Mouse (Mus musculus) liver, embryonic 11.5 days (tissue): ENCODE measurements around the gene Rpa2. TPM values are rescaled to one million over a fixed set of nuclear protein-coding genes. Genes with fewer than 3 reads are reported as not detected.
A peak's percentile ranks its signal among the peaks of the same experiment; 100 is the strongest.

Experiments used
- ATAC-seq: fragments of 200-750 bp; cut with Nextera tagmentation; replicated peaks from 2 replicates; pipeline ENCODE4 v1.8.0; 2017; ENCODE audit warnings: moderate number of reproducible peaks, mild to moderate bottlenecking, moderate TSS enrichment, moderate library complexity; ENCODE audit not compliant: low FRiP score
- DNase-seq: peaks from one replicate; pipeline ENCODE4 v3.0.0-alpha.2; 2017; ENCODE audit warnings: low spot score
- H3K27ac ChIP-seq: fragments of 300-500 bp; sonication (generic); 2 replicates; pipeline ENCODE4 v1.5.1; 2014; ENCODE audit warnings: mild to moderate bottlenecking, low read depth, low read length, control low read depth
- H3K27me3 ChIP-seq: fragments of 300-500 bp; sonication (generic); replicated peaks from 2 replicates; pipeline ENCODE4 v1.6.1; 2014; ENCODE audit warnings: low read length, mixed read lengths; ENCODE audit not compliant: control insufficient read depth, insufficient read depth
- H3K36me3 ChIP-seq: fragments of 300-500 bp; sonication (generic); 2 replicates; pipeline ENCODE4 v1.6.1; 2014; ENCODE audit warnings: mild to moderate bottlenecking, low read length, moderate library complexity, mixed read lengths; ENCODE audit not compliant: control insufficient read depth, insufficient read depth
- H3K4me1 ChIP-seq: fragments of 300-500 bp; sonication (generic); replicated peaks from 2 replicates; pipeline ENCODE4 v1.6.1; 2014; ENCODE audit warnings: low read length, mixed read lengths; ENCODE audit not compliant: control insufficient read depth, insufficient read depth
- H3K4me2 ChIP-seq: fragments of 300-500 bp; sonication (generic); 2 replicates; pipeline ENCODE4 v1.6.1; 2014; ENCODE audit warnings: mild to moderate bottlenecking, control low read depth, moderate library complexity
- H3K4me3 ChIP-seq: fragments of 300-500 bp; sonication (generic); 2 replicates; pipeline ENCODE4 v1.5.1; 2014; ENCODE audit warnings: low read depth, low read length, control low read depth
- H3K9ac ChIP-seq: fragments of 300-500 bp; sonication (generic); 2 replicates; pipeline ENCODE4 v1.6.1; 2014; ENCODE audit warnings: low read depth, low read length, control low read depth
- H3K9me3 ChIP-seq: fragments of 300-500 bp; sonication (generic); 2 replicates; pipeline ENCODE4 v1.6.1; 2016; ENCODE audit warnings: low read length, inconsistent platforms, mixed read lengths; ENCODE audit not compliant: control insufficient read depth
- WGBS: fragments of 180-500 bp; shearing (Covaris S2); extraction: QIAGEN DNeasy Blood & Tissue Kit; methylation state at CpG from one replicate; pipeline ENCODE4 v1.1.7; 2014; 5-methylcytosine and 5-hydroxymethylcytosine counted together
- polyA plus RNA-seq: library from polyadenylated mRNA; unstranded; fragments of >200 nt; fragmentation: Nextera tagmentation; extraction: Ambion mirVana; gene quantifications from 2 replicates; pipeline ENCODE4 v1.2.1, GENCODE M21; 2014

The Rpa2 gene
- polyA plus RNA-seq, 1 experiment from 2014 or later: 156 TPM

- Histone ChIP-seq H3K4me3 (no peak overlapping the region), H3K4me2 (no peak overlapping the region), H3K9me3 (no peaks in the 10 kb centered on the region), H3K36me3 (no peaks in the 10 kb centered on the region), H3K27ac (no peak overlapping the region), H3K9ac (no peak overlapping the region), H3K27me3 (no peaks in the 10 kb centered on the region), H3K4me1 (peaks cover 3% of the 10 kb centered on the region)
- ATAC-seq (no peak), DNase-seq (no peak)
- 96% methylated on average over 7 of the region's 7 CpGs for WGBS
These were observed 35.7 kb downstream of the Rpa2 start for GRCm38 (mm10) chr4:132803876-132804275.

GRCm38 (mm10) chr4:132804331-132804730 lies 36.2 kb downstream of the Rpa2 start:
- no peak overlapping the region for H3K9ac ChIP-seq
- H3K4me2 ChIP-seq: no peak overlapping the region
- H3K36me3 ChIP-seq: no peaks in the 10 kb centered on the region
- H3K4me1 ChIP-seq: peaks cover 3% of the 10 kb centered on the region
- no peaks in the 10 kb centered on the region for H3K27me3 ChIP-seq
- H3K4me3 ChIP-seq: no peak overlapping the region
- DNase-seq (no peak), ATAC-seq (no peak)
- H3K27ac ChIP-seq: no peak overlapping the region
- 65% methylated on average over 6 of the region's 6 CpGs for WGBS
- H3K9me3 ChIP-seq: no peaks in the 10 kb centered on the region

GRCm38 (mm10) chr4:132805146-132805545 lies 37.0 kb downstream of the Rpa2 start:
- H3K4me2 ChIP-seq: no peak overlapping the region
- H3K36me3 ChIP-seq: no peaks in the 10 kb centered on the region
- DNase-seq: no peak
- no peak overlapping the region for H3K4me3 ChIP-seq
- no peaks in the 10 kb centered on the region for H3K9me3 ChIP-seq
- 76% methylated on average over 5 of the region's 5 CpGs for WGBS
- H3K27me3 ChIP-seq: no peaks in the 10 kb centered on the region
- peaks cover 3% of the 10 kb centered on the region for H3K4me1 ChIP-seq
- no peak overlapping the region for H3K27ac ChIP-seq
- ATAC-seq: no peak
- no peak overlapping the region for H3K9ac ChIP-seq

DNA sequence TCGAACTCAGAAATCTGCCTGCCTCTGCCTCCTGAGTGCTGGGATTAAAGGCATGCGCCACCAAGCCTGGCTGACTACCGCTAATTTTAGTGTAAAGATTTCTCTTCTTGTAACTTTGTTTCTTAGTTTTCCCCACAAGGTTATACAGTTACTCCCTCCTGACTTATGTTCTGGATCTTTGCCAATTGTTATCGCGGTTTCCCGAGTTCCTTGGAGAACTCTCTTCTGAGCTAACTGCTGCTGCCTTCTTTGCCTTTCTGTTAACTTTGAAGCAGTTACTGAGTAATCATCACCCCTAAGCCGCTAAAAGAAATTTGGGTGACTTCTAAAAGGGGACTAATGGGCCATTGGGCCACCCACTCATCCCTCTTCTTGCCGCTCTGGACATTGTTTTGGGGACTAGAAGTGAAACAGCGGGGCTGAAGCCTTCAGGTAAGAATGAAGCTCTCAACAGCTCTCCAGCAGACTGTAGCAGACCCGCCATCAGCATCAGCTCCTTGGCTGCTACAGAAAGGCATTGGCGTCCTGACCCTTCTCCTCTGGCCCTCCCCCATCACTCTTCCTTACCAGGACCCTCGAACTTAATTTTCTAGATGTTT lies 37.6 kb downstream of the Rpa2 start:
- Histone ChIP-seq H3K4me3 (no peak overlapping the region), H3K9ac (no peak overlapping the region), H3K9me3 (no peaks in the 10 kb centered on the region), H3K4me2 (no peak overlapping the region), H3K27ac (no peak overlapping the region), H3K36me3 (no peaks in the 10 kb centered on the region), H3K27me3 (no peaks in the 10 kb centered on the region), H3K4me1 (peaks cover 3% of the 10 kb centered on the region)
- no peak for DNase-seq
- WGBS: 83% methylated on average over 12 of the region's 12 CpGs
- no peak for ATAC-seq

GRCm38 (mm10) chr4:132806620-132807191 lies 38.6 kb downstream of the Rpa2 start:
- Histone ChIP-seq H3K36me3 (no peaks in the 10 kb centered on the region), H3K4me1 (peaks cover 3% of the 10 kb centered on the region), H3K4me3 (no peak overlapping the region), H3K9ac (no peak overlapping the region), H3K9me3 (no peaks in the 10 kb centered on the region; the same call in 1 of the 2 replicates), H3K27ac (no peak overlapping the region), H3K27me3 (no peaks in the 10 kb centered on the region), H3K4me2 (no peak overlapping the region)
- no peak for ATAC-seq
- WGBS: 79% methylated on average over 7 of the region's 7 CpGs
- DNase-seq: no peak

- ATAC-seq (no peak), DNase-seq (no peak)
- Histone ChIP-seq H3K27me3 (no peaks in the 10 kb centered on the region), H3K4me2 (no peak overlapping the region), H3K4me1 (peaks cover 3% of the 10 kb centered on the region; the same call in 1 of the 2 replicates), H3K9ac (no peak overlapping the region), H3K36me3 (no peaks in the 10 kb centered on the region), H3K27ac (peak overlapping the region; percentile 52), H3K9me3 (no peaks in the 10 kb centered on the region; the same call in 1 of the 2 replicates), H3K4me3 (no peak overlapping the region)
- 41% methylated on average over 5 of the region's 5 CpGs for WGBS
These were observed 39.9 kb downstream of the Rpa2 start for GRCm38 (mm10) chr4:132807771-132808641.

DNA sequence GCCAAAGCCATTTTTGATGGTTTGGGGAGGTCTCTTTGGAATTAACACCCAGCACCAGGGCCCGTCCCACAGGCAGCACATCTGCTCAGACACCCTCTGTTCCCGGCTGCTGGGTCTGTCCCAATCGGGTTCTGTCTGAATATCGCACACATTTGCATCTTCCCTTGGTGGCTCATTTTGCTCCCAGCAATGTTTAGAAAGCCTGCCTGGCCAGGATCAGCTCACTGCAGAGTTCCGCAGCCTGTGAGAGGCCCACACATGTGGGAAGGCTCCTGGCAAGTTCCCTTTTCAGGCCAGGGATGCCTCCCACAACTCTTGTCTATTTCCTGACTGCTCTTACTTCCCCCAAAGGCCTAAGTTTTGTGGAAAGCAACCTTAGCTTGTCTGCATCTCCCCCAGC lies 41.5 kb downstream of the Rpa2 start:
- 72% methylated on average over 5 of the region's 5 CpGs for WGBS
- H3K4me2 ChIP-seq: no peak overlapping the region
- H3K27ac ChIP-seq: 0 out of 2 replicates have a peak overlapping the region, but pooled peaks have one; percentile 8
- no peak overlapping the region for H3K9ac ChIP-seq
- DNase-seq (no peak), ATAC-seq (no peak)
- H3K27me3 ChIP-seq: no peaks in the 10 kb centered on the region
- H3K36me3 ChIP-seq: no peaks in the 10 kb centered on the region
- no peaks in the 10 kb centered on the region; the same call in 1 of the 2 replicates for H3K9me3 ChIP-seq
- peaks cover 3% of the 10 kb centered on the region; the same call in 1 of the 2 replicates for H3K4me1 ChIP-seq
- no peak overlapping the region for H3K4me3 ChIP-seq

DNA sequence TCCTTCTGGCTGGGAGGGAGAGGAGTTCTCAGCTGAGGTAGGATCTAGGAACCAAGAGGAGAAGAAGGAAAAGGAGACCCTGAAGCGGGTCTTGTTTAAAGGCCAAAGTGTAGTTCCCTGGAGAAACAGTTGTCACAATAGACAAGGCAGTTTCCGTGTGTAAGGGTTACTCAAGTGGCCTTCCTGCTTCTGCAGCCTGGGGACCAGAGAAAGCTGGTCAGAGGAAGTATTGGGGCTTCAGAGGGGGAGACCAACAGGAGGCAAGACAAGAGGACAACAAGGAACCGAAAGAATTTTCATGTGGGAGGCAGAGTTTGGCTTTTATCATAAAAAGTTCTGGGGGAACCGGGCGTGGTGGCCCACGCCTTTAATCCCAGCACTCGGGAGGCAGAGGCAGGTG lies 48.3 kb downstream of the Rpa2 start:
- no peak overlapping the region for H3K9ac ChIP-seq
- no peaks in the 10 kb centered on the region for H3K36me3 ChIP-seq
- ATAC-seq (no peak), DNase-seq (no peak)
- no peak overlapping the region for H3K4me2 ChIP-seq
- no peaks in the 10 kb centered on the region for H3K4me1 ChIP-seq
- no peak overlapping the region for H3K27ac ChIP-seq
- H3K4me3 ChIP-seq: no peak overlapping the region
- WGBS: 61% methylated on average over 7 of the region's 7 CpGs
- no peaks in the 10 kb centered on the region; the same call in 1 of the 2 replicates for H3K9me3 ChIP-seq
- H3K27me3 ChIP-seq: no peaks in the 10 kb centered on the region
